Mouse (Mus musculus): ENCODE measurements around the gene Emilin2. TPM values are rescaled to one million over a fixed set of nuclear protein-coding genes. Genes with fewer than 3 reads are reported as not detected.

Gene Emilin2
- polyA plus RNA-seq (2012; rRNA removed; ENCODE audit: low replicate concordance), result 39.4 and 59.8 TPM in 2 replicates

DNA sequence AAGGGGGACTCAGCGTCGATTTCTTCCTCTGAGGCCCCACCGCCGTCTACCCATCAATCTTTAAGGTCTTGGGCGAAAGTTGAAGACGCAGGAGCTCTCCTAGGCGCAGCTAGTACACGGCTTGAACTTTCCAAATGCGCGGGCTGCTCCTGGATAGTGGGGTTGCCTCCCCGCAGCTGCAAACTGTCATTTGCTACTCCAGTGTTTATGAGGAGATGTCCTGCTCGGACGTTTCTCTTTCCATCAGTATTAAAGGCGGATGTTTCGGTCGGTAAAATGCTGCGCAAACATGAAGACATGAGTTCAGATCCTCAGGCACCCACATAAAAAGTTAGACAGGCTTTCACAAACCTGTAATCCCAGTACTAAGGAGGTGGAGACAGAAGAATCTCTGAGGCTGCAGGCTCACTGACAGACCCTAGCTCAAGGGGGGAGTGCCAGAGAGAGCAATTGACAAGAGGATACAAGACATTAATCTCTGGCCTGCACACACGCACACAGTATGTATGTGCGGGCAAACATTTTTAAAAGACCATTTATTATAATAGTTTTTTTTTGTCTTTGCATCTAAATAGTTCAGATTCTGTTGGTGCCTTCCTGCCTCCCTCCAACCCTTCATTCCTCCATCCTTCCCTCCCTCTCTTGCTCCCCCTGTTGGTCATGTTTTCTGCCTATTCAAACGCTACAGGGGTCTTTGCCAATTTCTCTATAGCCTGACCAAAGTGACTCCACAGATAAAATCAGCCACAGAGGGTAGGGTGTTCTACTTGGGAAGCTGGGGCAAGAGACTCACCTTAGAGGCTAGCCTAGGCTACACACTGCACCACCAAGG lies at the start of gene Emilin2:
Emilin2 (minus strand) TSS at position 639 of the 832 bp plus-strand sequence.

Other genes with a start within 250 kb of the Emilin2 start
- gene Lpin2, start 129.4 kb downstream of the Emilin2 start, polyA plus RNA-seq (2012; rRNA removed; ENCODE audit: low replicate concordance), result 9.2 and 9.5 TPM in 2 replicates
- 1.1 and 2.1 TPM in 2 replicates for gene Gm4707, start 147.9 kb upstream of the Emilin2 start, polyA plus RNA-seq (2012; rRNA removed; ENCODE audit: low replicate concordance)
- gene Smchd1, start 163.4 kb upstream of the Emilin2 start, polyA plus RNA-seq (2012; rRNA removed; ENCODE audit: low replicate concordance), result 8.1 and 12.1 TPM in 2 replicates
- gene Ndc80, start 214.9 kb upstream of the Emilin2 start, polyA plus RNA-seq (2012; rRNA removed; ENCODE audit: low replicate concordance), result 0.11 and 0.19 TPM in 2 replicates
- not detected in 2 replicates for gene Spdya, start 240.1 kb upstream of the Emilin2 start, polyA plus RNA-seq (2012; rRNA removed; ENCODE audit: low replicate concordance)